Mouse (Mus musculus) erythroid progenitor cell, adult 5-6 weeks (primary cell): ENCODE results near the gene Unc13d. TPM values are rescaled to one million over a fixed set of nuclear protein-coding genes. Genes with fewer than 3 reads are reported as not detected.
A peak's percentile ranks its signal among the peaks of the same experiment; 100 is the strongest.
"Not testable (repeated sequence)": the region's sequence is repeated elsewhere in the genome, so short reads cannot be mapped to it uniquely, and the experiment has no call there.

Source experiments
- ATAC-seq: replicated peaks from 2 replicates; pipeline ENCODE4 v1.8.0; 2016; ENCODE audit warnings: moderate number of reproducible peaks, mild to moderate bottlenecking, moderate TSS enrichment, inconsistent platforms; ENCODE audit not compliant: poor library complexity, low FRiP score, severe bottlenecking
- total RNA-seq, 2 experiments: library from RNA; stranded (forward) in 1 of 2; stranded (reverse) in 1 of 2; fragments of 150-400 nt in 1 of 2; fragments of 186-747, 209-891 nt in 1 of 2; gene quantifications; 2 replicates each; pipeline versions ENCODE4 v1.2.3 to v1.2.4; 2015 to 2017; ENCODE audit warnings: low replicate concordance in 2 of 2

Unc13d gene
- total RNA-seq, 2 experiments from 2014 or later, result 2.1 to 2.5 TPM

- ATAC-seq, result no peak
These were observed 24.2 kb upstream of the Unc13d start for GRCm38 (mm10) chr11:116101931-116102381.

- no peak for ATAC-seq
These were observed 23.1 kb upstream of the Unc13d start for GRCm38 (mm10) chr11:116100839-116101238.

GRCm38 (mm10) chr11:116100385-116100784, 22.6 kb upstream of the Unc13d start:
- no peak for ATAC-seq

- no peak for ATAC-seq
These were observed 21.7 kb upstream of the Unc13d start for GRCm38 (mm10) chr11:116099462-116099861.

- no peak for ATAC-seq
These were observed 21.1 kb upstream of the Unc13d start for GRCm38 (mm10) chr11:116098711-116099460.

GRCm38 (mm10) chr11:116096213-116097108, 18.7 kb upstream of the Unc13d start:
- no peak for ATAC-seq

GRCm38 (mm10) chr11:116095573-116095972, 17.8 kb upstream of the Unc13d start:
- ATAC-seq, result no peak

- no peak for ATAC-seq
These were observed 16.2 kb upstream of the Unc13d start for GRCm38 (mm10) chr11:116093771-116094565.

GRCm38 (mm10) chr11:116092959-116093358, 15.2 kb upstream of the Unc13d start:
- ATAC-seq, result not testable (repeated sequence)

- ATAC-seq, result no peak
These were observed 13.8 kb upstream of the Unc13d start for GRCm38 (mm10) chr11:116091591-116091990.

- no peak for ATAC-seq
These were observed 11.8 kb upstream of the Unc13d start for GRCm38 (mm10) chr11:116089545-116089944.

- ATAC-seq, result no peak
These were observed 11.1 kb upstream of the Unc13d start for GRCm38 (mm10) chr11:116088741-116089394.

GRCm38 (mm10) chr11:116088188-116088587, 10.4 kb upstream of the Unc13d start:
- ATAC-seq, result no peak

- peak; percentile 73 for ATAC-seq
These were observed 9.7 kb upstream of the Unc13d start for GRCm38 (mm10) chr11:116087194-116088130.

GRCm38 (mm10) chr11:116086258-116087193, 8.8 kb upstream of the Unc13d start, which contains the start of gene Wbp2:
Gene Wbp2 (minus strand): TSS chr11:116086995.
- peak; percentile 91 for ATAC-seq

GRCm38 (mm10) chr11:116084166-116084565, 6.4 kb upstream of the Unc13d start:
- ATAC-seq, result peak; percentile 26

GRCm38 (mm10) chr11:116083096-116083672, 5.4 kb upstream of the Unc13d start:
- no peak for ATAC-seq
